Mouse (Mus musculus) right cerebral cortex, postnatal 14 days (tissue): ENCODE measurements around the gene Inca1.

Experiments used
- DNase-seq: peaks from one replicate; pipeline ENCODE4 v3.0.0; 2022

The Inca1 gene

DNA sequence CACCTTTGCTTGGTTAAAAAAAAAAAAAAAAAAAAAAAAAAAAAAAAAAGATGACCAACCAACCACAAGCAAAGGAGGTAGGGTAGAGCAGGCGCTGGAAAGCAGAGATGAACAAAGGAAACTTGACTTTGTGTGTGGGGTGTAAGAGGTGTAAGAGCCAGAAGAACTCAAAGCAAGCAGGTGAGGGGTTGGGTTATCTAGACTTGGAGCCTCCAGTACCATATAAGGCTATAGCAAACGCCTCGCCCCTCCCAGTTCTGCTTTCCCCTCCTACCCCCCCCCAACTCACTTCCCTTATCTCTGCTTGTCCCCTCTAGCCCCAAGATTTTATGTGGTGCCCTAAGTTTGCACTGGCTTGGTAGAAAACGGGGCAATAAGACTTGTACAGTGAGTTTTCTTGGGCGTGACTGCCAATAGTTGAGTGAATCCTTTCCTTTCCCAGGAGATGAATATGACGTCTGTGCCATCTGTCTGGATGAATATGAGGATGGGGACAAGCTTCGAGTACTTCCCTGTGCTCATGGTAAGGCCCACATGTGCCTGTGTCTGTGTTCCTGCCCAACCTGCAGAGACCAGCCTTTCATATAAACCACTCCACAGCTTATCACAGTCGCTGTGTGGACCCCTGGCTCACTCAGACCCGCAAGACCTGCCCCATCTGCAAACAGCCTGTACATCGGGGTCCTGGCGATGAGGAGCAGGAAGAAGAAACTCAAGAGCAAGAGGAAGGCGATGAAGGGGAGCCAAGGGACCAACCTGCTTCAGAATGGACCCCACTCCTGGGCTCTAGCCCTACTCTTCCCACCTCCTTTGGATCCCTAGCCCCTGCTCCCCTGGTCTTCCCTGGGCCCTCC is 49.4 kb downstream of the Inca1 start:
- DNase-seq, result no peak

DNA sequence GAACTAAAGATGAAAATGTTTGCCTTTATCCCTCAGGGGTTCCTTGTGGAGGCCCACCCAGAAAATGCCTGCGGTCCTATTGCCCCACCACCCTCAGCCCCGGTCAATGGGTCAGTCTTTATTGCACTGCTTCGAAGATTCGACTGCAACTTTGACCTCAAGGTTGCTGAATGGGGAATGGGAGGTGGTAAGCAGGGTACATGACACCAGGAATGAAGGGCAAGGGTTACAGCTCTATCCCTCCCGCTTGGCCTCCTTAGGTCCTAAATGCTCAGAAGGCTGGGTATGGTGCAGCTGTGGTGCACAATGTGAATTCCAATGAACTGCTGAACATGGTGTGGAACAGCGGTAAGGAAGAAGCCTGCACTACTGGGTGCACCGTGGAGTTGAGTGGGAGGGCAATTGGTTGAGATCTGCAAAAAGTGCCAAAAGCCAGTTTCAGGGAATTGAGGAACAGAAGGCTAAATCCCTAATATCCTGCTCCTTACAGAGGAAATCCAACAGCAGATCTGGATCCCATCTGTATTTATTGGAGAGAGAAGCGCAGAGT is 50.7 kb downstream of the Inca1 start:
- no peak for DNase-seq

DNA sequence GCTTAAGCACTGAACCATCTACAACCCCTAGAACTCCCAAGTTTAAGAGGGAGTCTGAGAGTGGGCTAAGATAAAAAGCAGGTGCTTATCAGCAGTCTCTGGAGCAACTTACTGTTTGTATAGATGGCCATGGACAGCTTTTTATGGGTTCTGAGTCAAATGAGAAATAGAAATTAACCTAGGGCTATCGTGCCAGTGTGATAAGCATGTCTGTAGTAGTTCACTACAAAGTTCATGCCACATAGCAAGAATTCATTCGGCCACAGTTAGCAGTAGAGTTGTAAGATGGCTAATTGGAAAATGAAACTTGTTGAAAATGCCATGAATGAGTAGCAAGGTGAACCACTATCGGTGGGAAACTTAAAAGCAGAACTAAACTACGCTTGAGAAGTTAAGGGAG is 51.4 kb downstream of the Inca1 start:
- no peak for DNase-seq

DNA sequence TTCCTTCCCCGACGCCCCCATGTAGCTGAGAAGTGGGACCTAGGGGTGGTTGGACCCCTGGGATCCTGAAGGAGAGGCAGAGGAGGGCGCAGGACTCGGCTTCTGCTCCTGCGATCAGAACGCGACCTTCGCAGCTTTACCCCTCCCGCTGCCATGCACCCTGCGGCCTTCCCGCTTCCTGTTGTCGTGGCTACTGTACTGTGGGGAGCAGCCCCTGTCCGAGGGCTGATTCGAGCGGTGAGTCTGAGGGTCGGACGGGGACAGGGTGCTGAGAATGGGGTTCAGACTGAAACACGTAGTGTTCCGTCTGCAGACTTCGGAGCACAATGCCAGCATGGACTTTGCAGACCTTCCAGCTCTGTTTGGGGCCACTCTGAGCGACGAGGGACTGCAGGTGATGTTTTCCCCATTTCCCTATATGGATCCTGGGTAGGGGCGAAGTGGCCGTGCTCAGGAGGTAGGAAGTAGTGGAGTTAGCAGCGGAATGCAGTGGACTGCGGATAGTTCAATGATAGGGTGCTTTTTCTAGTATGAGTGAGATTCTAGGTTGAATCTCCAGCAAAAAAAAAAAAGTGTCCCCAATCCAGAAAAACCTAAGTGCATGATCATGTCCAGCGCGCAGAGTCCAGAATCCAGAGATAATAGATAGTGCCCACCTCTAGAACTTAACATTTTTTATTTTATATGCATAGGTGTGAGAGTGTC is 52.1 kb downstream of the Inca1 start:
- peak; percentile 38 for DNase-seq

DNA sequence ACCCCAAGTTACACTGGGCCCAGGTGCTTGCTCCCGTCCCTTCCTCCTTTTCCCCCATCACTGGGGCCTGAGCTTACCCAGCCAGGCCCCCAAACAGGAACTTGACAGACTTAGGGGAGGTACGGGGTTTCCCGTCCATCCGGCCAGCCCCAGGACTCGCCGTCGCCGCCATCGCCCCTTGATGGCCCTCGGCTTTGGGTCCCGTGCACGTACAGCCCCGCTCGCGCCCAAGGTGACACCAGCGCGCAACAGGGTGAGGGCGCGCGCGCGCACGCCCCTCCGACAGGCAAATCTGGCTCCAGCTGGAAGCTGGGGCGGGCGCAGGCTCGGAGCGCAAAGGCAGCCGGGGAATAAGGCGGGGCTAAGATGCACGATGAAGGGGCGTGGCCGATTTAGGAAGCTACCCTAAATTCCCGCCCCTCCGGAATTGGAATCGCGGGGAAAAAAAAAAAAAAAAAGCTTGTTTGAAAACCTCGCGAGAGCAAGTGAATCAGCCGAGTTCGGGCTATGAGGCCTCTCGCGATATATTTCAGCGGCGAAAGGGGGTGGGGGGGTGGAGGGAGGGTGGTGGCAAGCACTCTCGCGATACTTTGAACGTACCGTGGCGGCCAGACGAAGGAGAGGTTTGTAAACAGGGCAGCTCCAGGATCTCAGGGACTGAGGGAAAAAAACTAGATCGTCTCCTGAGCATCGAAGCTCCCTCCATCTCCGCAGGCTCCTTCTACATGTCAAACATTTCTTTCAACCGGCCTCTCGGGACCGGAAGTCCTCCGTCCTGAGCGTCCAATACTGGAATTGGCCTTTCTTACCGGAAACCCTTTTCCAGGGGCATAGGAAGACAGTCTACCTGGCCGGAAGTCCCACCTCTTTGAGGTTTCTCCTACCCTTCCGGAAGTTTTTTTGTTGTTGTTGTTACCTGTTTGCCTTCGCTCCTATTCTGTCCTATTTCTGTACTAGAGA is 53.0 kb downstream of the Inca1 start, which contains the start of the genes Rnf167 and Slc25a11:
Gene Rnf167 (plus strand): TSS at position 545 of the 960 bp plus-strand sequence.
Gene Slc25a11 (minus strand): TSS at position 789 of the 960 bp plus-strand sequence.
- DNase-seq, result peak; percentile 95

DNA sequence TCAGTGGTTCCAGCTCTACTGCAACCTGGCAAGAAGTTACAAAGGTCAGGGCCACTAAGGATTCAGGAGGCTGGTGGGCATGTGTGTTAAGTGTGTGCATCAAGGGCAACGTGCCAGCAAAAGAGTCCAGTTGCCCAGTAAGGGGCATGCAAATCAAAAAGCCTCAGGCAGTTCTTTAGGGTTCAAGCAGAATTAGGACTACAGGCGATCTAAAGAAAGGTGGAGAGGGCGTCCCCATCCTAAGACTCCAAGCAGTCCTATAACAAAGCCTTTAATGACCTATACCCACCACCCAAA is 53.7 kb downstream of the Inca1 start:
- no peak for DNase-seq

DNA sequence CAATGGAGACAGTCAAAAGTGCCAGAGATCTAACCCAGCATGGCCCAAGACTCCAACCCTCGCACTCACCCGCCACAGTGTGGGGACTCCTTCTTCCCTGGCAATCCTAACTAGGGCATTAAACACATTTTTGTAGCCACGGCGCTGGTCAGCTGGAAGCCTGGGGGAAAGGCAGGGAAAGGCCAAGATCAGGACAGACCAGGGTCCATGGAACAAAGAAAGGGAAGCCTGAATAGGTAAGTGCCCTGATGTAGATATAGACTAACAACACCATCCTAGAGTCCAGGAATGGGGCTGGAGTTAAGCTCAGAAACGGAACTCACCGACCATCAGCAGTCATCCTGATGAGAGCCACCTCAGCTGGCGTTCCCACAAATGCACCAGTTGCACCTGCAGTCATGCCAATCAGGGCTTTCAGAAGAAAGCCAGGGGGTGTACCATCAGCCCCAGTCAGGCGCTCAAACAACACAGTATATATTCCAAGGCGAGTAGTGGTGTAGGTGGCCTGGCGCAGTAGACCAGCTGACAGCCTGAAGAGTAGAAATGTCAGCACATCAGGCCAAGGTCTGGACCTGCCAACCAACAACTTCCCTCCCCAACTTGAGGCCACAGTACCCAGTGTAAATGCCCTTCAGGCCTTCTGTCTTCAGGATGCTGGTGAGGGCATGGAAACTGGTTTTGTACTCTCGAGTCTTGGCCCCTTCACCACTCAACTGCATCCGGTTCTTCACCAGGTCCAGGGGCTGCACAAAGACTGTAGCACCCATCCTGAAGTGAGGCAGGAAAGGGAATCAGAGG is 54.3 kb downstream of the Inca1 start:
- DNase-seq, result no peak

DNA sequence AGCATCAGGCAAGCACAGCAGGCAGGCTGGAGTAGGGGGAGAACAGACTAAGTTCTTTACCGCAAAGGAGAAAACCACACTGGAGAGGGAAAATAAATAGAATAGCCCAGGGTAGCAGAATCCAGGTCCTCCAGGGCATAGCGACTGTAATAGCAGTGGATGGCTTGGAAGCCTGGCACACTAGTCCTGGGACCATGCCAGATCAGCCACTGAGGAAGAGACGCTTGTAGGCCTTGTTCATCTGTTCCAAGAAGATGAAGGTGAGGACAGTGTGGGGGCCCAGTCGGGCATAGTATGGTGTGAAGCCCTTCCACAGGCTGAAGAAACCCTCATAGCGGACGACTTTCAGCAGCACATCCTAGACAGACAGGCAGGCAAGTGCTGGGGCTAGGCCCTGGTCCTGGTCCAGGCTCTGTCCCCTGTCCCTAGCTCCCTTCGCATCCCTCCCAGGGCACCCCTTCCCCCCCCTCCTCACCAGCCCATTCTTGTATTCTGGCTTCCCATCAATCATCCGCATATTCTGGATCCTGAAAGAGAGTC is 55.3 kb downstream of the Inca1 start:
- no peak for DNase-seq

DNA sequence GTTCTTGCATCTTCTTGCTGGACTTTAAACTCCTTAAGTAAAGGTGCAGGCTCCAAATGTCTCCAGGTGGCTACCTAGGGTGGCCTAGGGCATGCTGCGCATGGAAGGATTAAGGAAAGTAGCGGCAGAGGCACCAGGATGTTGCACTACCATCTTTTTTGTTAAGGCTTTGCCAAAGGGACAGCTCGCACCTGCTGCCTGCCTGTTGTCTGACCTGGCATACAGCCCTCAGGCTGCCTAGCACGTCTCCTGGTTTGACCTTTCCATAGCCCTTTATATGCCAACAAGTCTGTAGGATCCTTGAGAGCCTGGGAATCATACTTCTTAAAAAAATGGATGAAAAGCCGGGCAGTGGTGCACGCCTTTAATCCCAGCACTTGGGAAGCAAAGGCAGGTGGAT is 56.9 kb downstream of the Inca1 start:
- DNase-seq, result no peak

DNA sequence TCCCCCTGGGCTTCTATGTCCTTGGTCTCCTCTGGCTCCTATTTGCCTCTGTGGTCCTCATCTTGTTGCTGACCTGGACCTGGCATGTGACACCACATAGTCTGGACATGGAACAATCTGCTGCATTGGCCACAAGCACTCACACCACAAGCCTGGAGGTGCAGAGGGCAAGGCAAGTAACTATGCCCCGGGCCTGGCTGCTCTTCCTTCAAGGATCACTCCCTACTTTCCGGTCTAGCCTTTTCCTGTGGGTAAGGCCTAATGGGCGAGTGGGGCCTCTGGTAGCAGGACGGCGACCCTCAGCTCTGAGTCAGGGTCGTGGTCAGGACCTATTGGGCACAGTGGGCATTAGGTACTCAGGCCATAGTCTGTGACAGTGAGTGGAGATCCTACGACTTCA is 58.7 kb downstream of the Inca1 start:
- DNase-seq, result no peak

DNA sequence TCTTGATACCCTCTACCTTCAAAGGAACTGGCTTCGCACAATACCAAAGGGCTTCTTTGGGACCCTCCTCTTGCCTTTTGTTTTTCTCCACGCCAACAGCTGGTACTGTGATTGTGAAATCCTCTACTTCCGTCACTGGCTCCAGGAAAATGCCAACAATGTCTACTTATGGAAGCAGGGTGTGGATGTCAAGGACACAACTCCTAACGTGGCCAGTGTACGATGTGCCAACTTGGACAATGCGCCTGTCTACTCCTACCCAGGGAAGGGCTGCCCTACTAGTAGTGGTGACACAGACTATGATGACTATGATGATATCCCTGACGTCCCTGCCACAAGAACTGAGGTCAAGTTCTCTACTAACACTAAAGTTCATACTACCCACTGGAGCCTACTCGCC is 60.0 kb downstream of the Inca1 start:
- DNase-seq, result no peak

DNA sequence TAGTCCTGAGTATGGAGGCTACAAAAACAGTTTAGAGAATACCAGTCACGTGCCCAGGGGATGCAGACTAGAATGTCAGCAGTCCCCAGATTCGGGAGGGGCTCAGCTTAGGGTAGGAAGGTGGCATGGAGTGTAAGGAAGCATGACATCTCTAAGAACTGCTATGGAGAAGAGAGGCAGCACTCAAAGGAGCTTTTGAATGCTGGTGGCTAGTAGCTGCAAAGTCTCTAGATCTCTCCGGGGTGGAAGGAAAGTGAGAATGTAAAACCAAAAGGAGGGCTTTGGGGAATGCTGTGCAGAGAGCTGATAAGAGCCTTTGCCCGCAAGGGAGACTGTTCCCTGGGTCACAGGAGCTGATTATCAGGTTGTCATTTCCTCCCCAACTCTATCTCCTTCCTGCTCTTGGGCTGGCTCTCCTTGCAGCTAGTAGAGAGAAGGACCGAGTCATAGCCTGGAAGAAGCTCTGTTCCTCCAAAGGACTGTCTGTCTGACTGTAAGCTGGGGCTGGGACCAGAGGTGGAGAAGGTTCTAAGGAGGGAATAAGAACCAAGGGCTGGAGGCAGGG is 61.2 kb downstream of the Inca1 start, which contains the start of gene Gp1ba:
Gene Gp1ba (plus strand): TSS at position 409 of the 565 bp plus-strand sequence.
- DNase-seq, result no peak
